In genomic region chr6:78244404-78244803, GRCm38 (mm10) we compare ENCODE assay signal across 25 mouse cellular contexts.
DNase-seq lines count a peak whose midpoint lies in the region; ATAC-seq and TF ChIP-seq lines count a peak whose summit lies in the region.
"Had no signal": no experiment of that assay in that cellular context is flagged by ENCODE, and none has a peak within 500 bp of the region (broad histone marks: within the 10 kb centered on the region; RNA-seq: fewer than 3 reads in every experiment).

No protein-coding gene starts in this region.

- H3K4me1 ChIP-seq in forebrain, embryonic 11.5 days (replicated peaks; ENCODE audit: control insufficient read depth, insufficient read depth, low read length): no peaks in the 10 kb centered on the region
- no peaks in the 10 kb centered on the region for H3K4me1 ChIP-seq in forebrain, embryonic 10.5 days
- peaks cover 4% of the 10 kb centered on the region; the same call in 1 of the 2 replicates for H3K4me1 ChIP-seq in midbrain, embryonic 11.5 days (ENCODE audit: control insufficient read depth, insufficient read depth, low read length)
- H3K4me1 ChIP-seq in midbrain, postnatal 0 days (ENCODE audit: insufficient read depth, low read length): no peaks in the 10 kb centered on the region
- no peaks in the 10 kb centered on the region; the same call in 1 of the 2 replicates for H3K4me1 ChIP-seq in forebrain, embryonic 16.5 days (replicated peaks; ENCODE audit: control insufficient read depth, insufficient read depth, low read length)
- H3K4me1 ChIP-seq: embryonic facial prominence, embryonic 12.5 days; limb, embryonic 12.5 days; stomach, embryonic 15.5 days had no signal

- WGBS in forebrain, embryonic 11.5 days: 29% methylated on average over 1 of the region's 1 CpGs
- WGBS in forebrain, embryonic 10.5 days: 63% methylated on average over 1 of the region's 1 CpGs
- 32% methylated on average over 1 of the region's 1 CpGs for WGBS in midbrain, embryonic 11.5 days
- WGBS in midbrain, postnatal 0 days: 21% methylated on average over 1 of the region's 1 CpGs
- WGBS in forebrain, embryonic 16.5 days: 7% methylated on average over 1 of the region's 1 CpGs

- no peaks in the 10 kb centered on the region for H3K9me3 ChIP-seq in forebrain, embryonic 11.5 days (ENCODE audit: control insufficient read depth, low read length)
- H3K9me3 ChIP-seq in forebrain, embryonic 10.5 days: no peaks in the 10 kb centered on the region
- H3K9me3 ChIP-seq in midbrain, embryonic 11.5 days (ENCODE audit: control insufficient read depth, low read length): no peaks in the 10 kb centered on the region
- H3K9me3 ChIP-seq in midbrain, postnatal 0 days (ENCODE audit: low read length): no peaks in the 10 kb centered on the region
- H3K9me3 ChIP-seq in forebrain, embryonic 16.5 days (ENCODE audit: control insufficient read depth, low read length): no peaks in the 10 kb centered on the region
- H3K9me3 ChIP-seq: embryonic facial prominence, embryonic 12.5 days; limb, embryonic 12.5 days; stomach, embryonic 15.5 days had no signal

- no peaks in the 10 kb centered on the region for H3K36me3 ChIP-seq in forebrain, embryonic 11.5 days (ENCODE audit: control insufficient read depth, insufficient read depth, low read length)
- H3K36me3 ChIP-seq in forebrain, embryonic 10.5 days (replicated peaks): no peaks in the 10 kb centered on the region
- H3K36me3 ChIP-seq in midbrain, embryonic 11.5 days (ENCODE audit: control insufficient read depth, insufficient read depth, low read length): no peaks in the 10 kb centered on the region
- no peaks in the 10 kb centered on the region for H3K36me3 ChIP-seq in midbrain, postnatal 0 days (ENCODE audit: insufficient read depth, low read length)
- no peaks in the 10 kb centered on the region for H3K36me3 ChIP-seq in forebrain, embryonic 16.5 days (ENCODE audit: control insufficient read depth, insufficient read depth)
- H3K36me3 ChIP-seq: embryonic facial prominence, embryonic 12.5 days; limb, embryonic 12.5 days; stomach, embryonic 15.5 days had no signal

- peak; percentile 42 for ATAC-seq in forebrain, embryonic 11.5 days (replicated peaks; ENCODE audit: low FRiP score)
- peak; percentile 26 for ATAC-seq in midbrain, embryonic 11.5 days (ENCODE audit: low FRiP score)
- no peak for ATAC-seq in midbrain, postnatal 0 days (ENCODE audit: low FRiP score)
- ATAC-seq in forebrain, embryonic 16.5 days: peak; percentile 79
- ATAC-seq in granulocyte monocyte progenitor cell, adult 5-6 weeks (replicated peaks; ENCODE audit: poor library complexity, severe bottlenecking): no peak
- ATAC-seq: inflammation-experienced regulatory T-cells, adult 6 months; liver, postnatal 0 days; lung, postnatal 0 days had no signal

- TF ChIP-seq CTCF in midbrain, postnatal 0 days (IDR thresholded peaks at IDR 0.05): no peak

- H3K27ac ChIP-seq in forebrain, embryonic 11.5 days (ENCODE audit: low read depth, low read length): no peak overlapping the region
- H3K27ac ChIP-seq in forebrain, embryonic 10.5 days: no peak overlapping the region
- H3K27ac ChIP-seq in midbrain, embryonic 11.5 days (ENCODE audit: low read depth, low read length): no peak overlapping the region
- no peak overlapping the region for H3K27ac ChIP-seq in midbrain, postnatal 0 days (ENCODE audit: low read depth, low read length)
- 0 out of 2 replicates have a peak overlapping the region, but pooled peaks have one; percentile 2 for H3K27ac ChIP-seq in forebrain, embryonic 16.5 days (ENCODE audit: low read length)
- H3K27ac ChIP-seq: embryonic facial prominence, embryonic 12.5 days; limb, embryonic 12.5 days; macrophage; stomach, embryonic 15.5 days had no signal

- DNase-seq in forebrain, embryonic 11.5 days (ENCODE audit: low spot score): no peak
- no peak for DNase-seq in forebrain, embryonic 10.5 days (ENCODE audit: extremely low spot score, low spot score)
- DNase-seq in midbrain, embryonic 11.5 days (ENCODE audit: low spot score, missing footprints): peak; percentile 85
- no peak for DNase-seq in midbrain, postnatal 0 days (ENCODE audit: low spot score)
- DNase-seq in adipocyte (ENCODE audit: low spot score): no peak
- no peak for DNase-seq in urinary bladder, postnatal 10 days (ENCODE audit: low spot score)
- DNase-seq: adrenal gland, adult 2 months; cerebellum, adult 2 months; cerebellum, postnatal 25 days; heart, postnatal 10 days; kidney, adult 2 months; kidney, postnatal 10 days; liver, postnatal 0 days; right cerebral cortex, adult 18-20 months; thymus, postnatal 4 days had no signal

- H3K27me3 ChIP-seq in forebrain, embryonic 11.5 days (ENCODE audit: control insufficient read depth, insufficient read depth, low read length): no peaks in the 10 kb centered on the region
- H3K27me3 ChIP-seq in forebrain, embryonic 10.5 days (ENCODE audit: poor library complexity, severe bottlenecking): no peaks in the 10 kb centered on the region
- no peaks in the 10 kb centered on the region for H3K27me3 ChIP-seq in midbrain, embryonic 11.5 days (ENCODE audit: control insufficient read depth, insufficient read depth, low read length)
- no peaks in the 10 kb centered on the region for H3K27me3 ChIP-seq in midbrain, postnatal 0 days (ENCODE audit: insufficient read depth, low read length)
- H3K27me3 ChIP-seq in forebrain, embryonic 16.5 days (replicated peaks; ENCODE audit: control insufficient read depth, insufficient read depth, low read length): no peaks in the 10 kb centered on the region
- H3K27me3 ChIP-seq: embryonic facial prominence, embryonic 12.5 days; limb, embryonic 12.5 days; stomach, embryonic 15.5 days had no signal

- no peak overlapping the region for H3K4me2 ChIP-seq in forebrain, embryonic 11.5 days (ENCODE audit: low read depth, low read length, severe bottlenecking)
- H3K4me2 ChIP-seq in midbrain, embryonic 11.5 days: no peak overlapping the region
- H3K4me2 ChIP-seq in midbrain, postnatal 0 days (ENCODE audit: low read depth, low read length, poor library complexity, severe bottlenecking): no peak overlapping the region
- H3K4me2 ChIP-seq in forebrain, embryonic 16.5 days (ENCODE audit: low read length): no peak overlapping the region
- H3K4me2 ChIP-seq: embryonic facial prominence, embryonic 12.5 days; heart, embryonic 11.5 days; limb, embryonic 12.5 days; liver, embryonic 11.5 days; stomach, embryonic 15.5 days had no signal

- no peak overlapping the region for H3K4me3 ChIP-seq in forebrain, embryonic 11.5 days (ENCODE audit: low read depth, low read length)
- H3K4me3 ChIP-seq in forebrain, embryonic 10.5 days: no peak overlapping the region
- H3K4me3 ChIP-seq in midbrain, embryonic 11.5 days (ENCODE audit: low read depth, low read length): no peak overlapping the region
- no peak overlapping the region for H3K4me3 ChIP-seq in midbrain, postnatal 0 days (ENCODE audit: low read depth, low read length)
- H3K4me3 ChIP-seq in forebrain, embryonic 16.5 days (replicated peaks; ENCODE audit: low read length): no peak overlapping the region
- H3K4me3 ChIP-seq: embryonic facial prominence, embryonic 12.5 days; limb, embryonic 12.5 days; stomach, embryonic 15.5 days had no signal

- no peak overlapping the region for H3K9ac ChIP-seq in forebrain, embryonic 11.5 days (ENCODE audit: low read length)
- H3K9ac ChIP-seq in midbrain, embryonic 11.5 days (ENCODE audit: low read length): no peak overlapping the region
- no peak overlapping the region for H3K9ac ChIP-seq in midbrain, postnatal 0 days (replicated peaks; ENCODE audit: low read length, poor library complexity, severe bottlenecking)
- H3K9ac ChIP-seq in forebrain, embryonic 16.5 days (replicated peaks; ENCODE audit: low read depth, low read length): no peak overlapping the region
- H3K9ac ChIP-seq: embryonic facial prominence, embryonic 12.5 days; limb, embryonic 12.5 days; liver, postnatal 0 days; stomach, embryonic 15.5 days had no signal

Comparison
In these comparisons a context has a peak if more than half of its experiments do, and no peak if none do; other contexts are left out.
1. ATAC-seq: peak in forebrain, embryonic 11.5 days (single experiment), midbrain, embryonic 11.5 days (single experiment) and forebrain, embryonic 16.5 days (single experiment); none in midbrain, postnatal 0 days (single experiment) and granulocyte monocyte progenitor cell, adult 5-6 weeks (single experiment).